Mouse (Mus musculus) heart, postnatal 36 days (tissue): ENCODE results near the gene Lrguk. TPM values are rescaled to one million over a fixed set of nuclear protein-coding genes. Genes with fewer than 3 reads are reported as not detected.

Source experiments
- DNase-seq, 2 experiments: peaks; one replicate each; pipeline ENCODE4 v3.0.0; 2021 to 2022
- intact Hi-C: fragments of 180-260 bp; cut with DNase I; formaldehyde crosslinking; loops from one replicate; pipeline ENCODE4 v1.15.1; 2025
- total RNA-seq, 2 experiments: library from RNA; stranded (reverse); gene quantifications; 2 replicates each; pipeline ENCODE4 v1.2.3; 2021

The Lrguk gene
- total RNA-seq, 2 experiments from 2014 or later = 0.19 TPM; not detected in 1

GRCm38 (mm10) chr6:34138366-34138765 lies 109.1 kb downstream of the Lrguk start:
- intact Hi-C loops = no loop called here
- DNase-seq = no peak

GRCm38 (mm10) chr6:34142931-34143330 lies 113.7 kb downstream of the Lrguk start:
- intact Hi-C loops = no loop called here

GRCm38 (mm10) chr6:34146042-34146441 lies 116.8 kb downstream of the Lrguk start:
- DNase-seq = no peak
- intact Hi-C loops = no loop called here

More at GRCm38 (mm10) chr6:34142931-34143330, 113.7 kb downstream of the Lrguk start:
- DNase-seq = no peak

- DNase-seq = no peak
These were observed 118.8 kb downstream of the Lrguk start for GRCm38 (mm10) chr6:34148021-34148420.

GRCm38 (mm10) chr6:34148639-34149038 lies 119.4 kb downstream of the Lrguk start:
- intact Hi-C loops = no loop called here
- DNase-seq = no peak

More at GRCm38 (mm10) chr6:34148021-34148420, 118.8 kb downstream of the Lrguk start:
- intact Hi-C loops = no loop called here

- no peak for DNase-seq
- intact Hi-C loops = no loop called here
These were observed 119.8 kb downstream of the Lrguk start for GRCm38 (mm10) chr6:34149066-34149465.

- intact Hi-C loops = no loop called here
- DNase-seq = no peak
These were observed 120.6 kb downstream of the Lrguk start for GRCm38 (mm10) chr6:34149821-34150220.

GRCm38 (mm10) chr6:34153069-34154052 lies 124.1 kb downstream of the Lrguk start:
- intact Hi-C loops = no loop called here
- DNase-seq = no peak

- DNase-seq = no peak
- intact Hi-C loops = no loop called here
These were observed 125.0 kb downstream of the Lrguk start for GRCm38 (mm10) chr6:34154202-34154601.

GRCm38 (mm10) chr6:34155137-34155804 lies 126.0 kb downstream of the Lrguk start:
- no peak for DNase-seq
- intact Hi-C loops = no loop called here

GRCm38 (mm10) chr6:34156057-34156456 lies 126.8 kb downstream of the Lrguk start:
- DNase-seq = no peak
- intact Hi-C loops = no loop called here

- no peak for DNase-seq
- intact Hi-C loops = no loop called here
These were observed 127.8 kb downstream of the Lrguk start for GRCm38 (mm10) chr6:34156841-34157748.

GRCm38 (mm10) chr6:34159998-34160815 lies 131.0 kb downstream of the Lrguk start:
- intact Hi-C loops = no loop called here
- no peak for DNase-seq

GRCm38 (mm10) chr6:34160816-34161310 lies 131.6 kb downstream of the Lrguk start:
- DNase-seq = no peak
- intact Hi-C loops = no loop called here

- DNase-seq = no peak
- intact Hi-C loops = no loop called here
These were observed 132.3 kb downstream of the Lrguk start for GRCm38 (mm10) chr6:34161511-34161910.

- DNase-seq = no peak
- intact Hi-C loops = no loop called here
These were observed 133.4 kb downstream of the Lrguk start for GRCm38 (mm10) chr6:34162607-34163006.

- intact Hi-C loops = no loop called here
- no peak for DNase-seq
These were observed 133.8 kb downstream of the Lrguk start for GRCm38 (mm10) chr6:34163014-34163413.

GRCm38 (mm10) chr6:34168834-34169233 lies 139.6 kb downstream of the Lrguk start:
- intact Hi-C loops = no loop called here
- no peak for DNase-seq

GRCm38 (mm10) chr6:34170844-34171494 lies 141.7 kb downstream of the Lrguk start:
- DNase-seq = no peak
- intact Hi-C loops = loop anchor here (10.0 kb wide), 1 partner anchor 604 kb away; no protein-coding TSS in a partner anchor
